Mouse (Mus musculus) mouse trophoblast stem cell (cell line): Measurements from ENCODE around the gene Rps11.
"Not testable (repeated sequence)": the region's sequence is repeated elsewhere in the genome, so short reads cannot be mapped to it uniquely, and the experiment has no call there.

Source experiments
- in situ Hi-C, 2 experiments: fragments of 300-500 bp; cut with MseI, MboI; formaldehyde crosslinking; loops; 2 replicates in 1 of 2; 3 replicates in 1 of 2; pipeline ENCODE4 v1.15.1; 2025

The Rps11 gene

GRCm38 (mm10) chr7:45154993-45155514 lies 30.8 kb upstream of the Rps11 start:
- in situ Hi-C loops, result no loop called here

DNA sequence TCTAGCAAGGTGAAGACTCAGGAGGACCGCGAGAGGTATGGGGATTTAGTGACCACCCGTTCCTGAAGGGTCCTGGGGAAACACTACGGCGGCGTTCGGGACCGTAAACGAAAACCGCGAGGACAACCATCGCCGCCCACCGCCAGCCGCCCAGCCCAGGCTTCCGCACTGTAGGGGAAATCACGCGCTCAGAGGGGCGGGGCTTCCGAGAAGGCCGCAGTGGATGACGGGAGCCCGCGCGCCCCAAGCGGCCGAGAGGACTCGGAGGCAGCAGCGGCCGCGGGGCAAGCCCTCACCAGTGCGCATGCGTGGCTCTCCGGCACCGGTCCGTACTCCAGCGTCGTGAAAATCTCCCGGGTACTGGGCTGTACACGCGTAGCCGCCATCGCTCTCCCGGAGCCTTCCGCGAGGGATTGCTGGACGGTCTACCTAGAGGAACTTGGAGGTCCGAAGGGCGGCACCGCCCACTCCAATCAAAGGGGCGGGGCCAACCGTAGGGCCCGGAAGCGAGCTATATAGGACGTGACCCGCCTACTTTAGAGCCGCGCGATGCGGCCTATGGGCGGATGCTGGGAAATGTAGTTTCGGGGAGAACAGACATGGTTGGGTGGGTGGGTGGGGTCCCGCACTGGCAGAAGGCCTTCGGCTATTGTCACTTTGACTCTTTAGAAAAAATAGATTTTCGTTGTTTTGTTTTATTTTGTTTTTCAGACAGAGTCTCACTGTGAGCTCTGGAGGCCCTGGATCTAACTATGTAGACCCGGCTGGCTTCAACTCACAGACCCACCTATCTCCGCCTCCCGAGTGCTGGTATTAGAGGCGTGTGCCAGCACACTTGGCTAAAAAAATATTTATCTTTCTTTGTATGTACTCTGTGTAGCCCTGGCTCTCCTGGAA lies 30.1 kb upstream of the Rps11 start, which contains the start of the genes Pih1d1 and Aldh16a1:
Pih1d1 (plus strand) TSS at position 208 of the 897 bp plus-strand sequence.
Aldh16a1 (minus strand) TSS at position 489 of the 897 bp plus-strand sequence.
- in situ Hi-C loops, result no loop called here

- in situ Hi-C loops, result no loop called here
These were observed 29.3 kb upstream of the Rps11 start for GRCm38 (mm10) chr7:45153586-45153985.

DNA sequence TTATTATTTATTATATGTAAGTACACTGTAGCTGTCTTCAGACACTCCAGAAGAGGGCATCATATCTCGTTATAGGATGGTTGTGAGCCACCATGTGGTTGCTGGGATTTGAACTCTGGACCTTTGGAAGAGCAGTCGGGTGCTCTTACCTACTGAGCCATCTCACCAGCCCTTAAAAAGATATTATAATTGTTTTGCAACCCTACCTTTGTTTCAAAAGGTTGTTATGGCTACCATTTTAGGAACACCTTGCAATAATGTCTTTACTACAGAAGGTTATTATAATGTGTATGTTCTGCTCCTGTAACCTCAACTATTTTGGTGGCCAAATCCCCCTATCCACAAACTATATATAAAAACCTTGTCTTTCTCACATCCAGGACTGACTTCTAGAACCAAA lies 28.8 kb upstream of the Rps11 start:
- in situ Hi-C loops, result not testable (repeated sequence)

DNA sequence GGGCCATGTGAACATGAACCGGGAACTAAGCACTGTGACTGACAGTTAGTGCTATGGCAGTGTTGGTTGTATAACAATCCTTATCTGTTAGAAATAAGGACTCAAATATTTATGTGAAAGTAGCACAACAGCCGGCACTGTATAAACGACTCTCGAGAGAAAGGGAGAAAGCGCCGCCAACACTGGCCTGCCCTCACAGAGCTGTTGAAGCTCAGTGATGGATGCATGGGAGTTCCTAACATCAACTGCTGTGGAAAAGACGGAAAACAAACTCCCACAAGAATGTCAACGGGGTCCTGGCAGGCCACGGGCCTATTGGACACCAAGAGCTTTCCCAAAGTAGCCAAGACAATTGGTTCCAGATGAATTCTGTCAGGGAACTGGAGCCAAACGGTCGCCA lies 27.1 kb upstream of the Rps11 start:
- in situ Hi-C loops, result no loop called here

- in situ Hi-C loops, result no loop called here
These were observed 26.1 kb upstream of the Rps11 start for GRCm38 (mm10) chr7:45150321-45150720.

- in situ Hi-C loops, result no loop called here
These were observed 25.3 kb upstream of the Rps11 start for GRCm38 (mm10) chr7:45149545-45149944.

DNA sequence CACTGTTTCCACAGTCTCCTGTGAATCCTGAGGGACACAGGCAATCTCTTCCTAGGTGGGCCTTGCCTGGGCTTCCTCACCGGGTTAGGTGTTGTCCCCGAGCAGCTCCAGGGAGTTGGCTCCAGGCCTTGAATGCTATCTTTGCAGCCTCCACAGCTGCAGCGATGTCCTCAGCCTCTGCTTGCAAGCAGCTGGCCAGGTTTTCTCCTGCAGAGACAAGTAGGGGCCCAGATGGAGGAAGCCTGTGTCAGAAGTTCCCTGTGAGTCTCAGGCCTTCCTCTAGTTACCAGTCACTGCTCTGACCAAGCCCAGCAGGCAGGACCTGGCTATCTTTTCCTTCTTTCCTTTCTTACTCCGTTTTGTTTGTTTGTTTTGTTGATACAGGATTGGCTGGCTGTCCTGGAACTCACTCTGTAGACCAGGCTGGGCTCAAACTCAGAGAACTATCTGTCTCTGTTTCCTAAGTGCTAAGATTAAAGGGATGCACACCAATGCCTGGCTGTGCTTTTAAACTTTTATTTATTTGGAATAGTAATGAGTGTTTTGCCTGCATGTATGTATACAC lies 24.4 kb upstream of the Rps11 start:
- in situ Hi-C loops, result no loop called here

DNA sequence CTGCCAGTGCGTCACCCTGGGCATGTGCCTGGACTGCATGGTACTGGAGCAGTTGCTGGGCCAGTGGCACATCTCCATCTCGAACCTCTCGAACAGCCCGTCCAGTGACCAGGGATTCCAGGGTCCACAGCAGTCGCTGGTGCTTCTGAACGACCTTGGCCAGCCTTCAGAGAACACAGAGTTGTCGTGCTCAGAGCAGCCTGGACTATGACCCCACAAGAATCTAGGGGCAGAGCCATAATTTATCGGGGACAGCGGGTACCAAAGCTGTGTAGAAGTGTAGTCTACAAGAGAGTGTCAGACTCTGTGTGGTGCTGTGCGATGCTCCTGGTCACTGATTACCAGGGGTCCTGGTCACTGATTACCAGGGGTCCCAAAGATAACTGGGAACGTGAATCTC lies 23.7 kb upstream of the Rps11 start:
- in situ Hi-C loops, result no loop called here

DNA sequence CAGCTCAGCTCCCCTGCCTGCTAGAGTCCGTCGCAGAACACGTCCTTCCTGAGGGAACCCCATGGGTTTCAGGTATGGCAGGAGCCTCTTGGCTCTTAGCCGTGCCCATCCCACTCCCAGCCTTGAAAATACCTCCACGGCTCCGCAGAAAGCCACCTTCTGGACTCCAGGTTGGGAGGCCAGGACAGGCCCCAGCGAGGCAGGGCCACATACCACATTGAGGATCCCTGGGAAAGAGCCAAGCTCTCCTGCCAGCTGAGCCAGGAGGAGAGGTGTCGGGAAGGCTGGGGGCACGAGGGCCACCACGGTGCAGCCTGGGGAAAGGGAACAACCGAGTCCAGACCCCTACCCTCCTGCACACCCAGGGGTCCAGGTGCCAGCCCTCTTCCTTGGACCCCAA lies 23.0 kb upstream of the Rps11 start:
- in situ Hi-C loops, result no loop called here

DNA sequence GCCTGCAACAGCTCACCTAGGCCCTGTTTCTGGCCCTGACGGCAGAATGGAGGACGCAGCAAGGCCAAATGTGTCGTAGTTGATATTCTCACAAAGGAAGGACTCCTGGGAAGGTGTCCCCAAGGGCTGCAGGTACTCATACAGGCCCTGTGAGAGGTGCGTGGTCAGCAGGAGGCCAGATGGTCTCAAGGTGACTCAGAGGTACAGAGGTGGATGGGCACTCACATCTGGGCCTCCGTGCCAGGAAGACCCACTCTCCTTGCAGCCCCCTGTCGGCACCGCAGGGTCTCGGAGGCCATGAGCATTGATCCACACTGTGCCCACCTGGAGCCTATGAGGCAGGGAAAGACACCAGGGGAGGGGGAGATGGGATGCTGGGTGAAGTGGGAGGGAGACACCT lies 21.2 kb upstream of the Rps11 start:
- in situ Hi-C loops, result no loop called here

DNA sequence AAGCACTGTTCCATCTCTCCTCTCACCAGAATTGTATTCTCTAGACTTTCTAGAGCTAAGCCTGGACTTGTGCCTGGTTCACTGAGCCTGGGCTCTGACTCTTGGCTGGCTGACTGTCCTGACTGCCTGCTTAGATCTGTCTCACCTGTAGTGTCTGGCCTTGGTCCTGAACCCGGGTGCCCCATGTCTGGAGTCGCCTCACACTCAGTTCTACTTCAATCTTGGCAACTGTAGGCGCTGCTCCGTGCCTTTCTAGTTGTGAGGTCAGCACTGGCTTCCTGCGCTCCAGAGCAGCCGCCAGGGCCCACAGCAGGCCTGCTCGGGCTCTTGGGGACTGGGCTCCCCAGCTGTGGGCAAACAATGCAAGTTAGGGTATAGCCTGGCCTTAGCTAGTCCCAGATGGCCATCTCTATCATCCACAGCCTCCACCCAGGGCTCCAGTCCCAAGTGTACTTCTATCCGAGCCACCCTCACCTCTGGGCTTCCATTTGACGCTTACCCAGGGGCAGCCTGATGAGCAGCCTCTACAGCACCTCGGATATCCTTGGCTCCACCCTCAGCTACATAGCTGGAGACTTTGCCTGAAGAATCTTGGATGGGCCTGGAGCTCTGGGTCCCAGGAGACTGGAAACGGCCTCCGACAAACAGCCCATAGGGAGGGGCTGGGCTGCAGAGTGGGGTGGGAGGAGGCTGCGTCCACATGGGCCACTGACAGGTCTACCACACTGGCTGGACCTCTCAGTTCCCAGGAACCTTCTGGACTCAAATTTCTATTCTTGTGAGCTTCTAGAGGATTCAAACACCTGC lies 20.3 kb upstream of the Rps11 start:
- in situ Hi-C loops, result no loop called here

GRCm38 (mm10) chr7:45141914-45142313 lies 17.7 kb upstream of the Rps11 start:
- in situ Hi-C loops, result no loop called here

DNA sequence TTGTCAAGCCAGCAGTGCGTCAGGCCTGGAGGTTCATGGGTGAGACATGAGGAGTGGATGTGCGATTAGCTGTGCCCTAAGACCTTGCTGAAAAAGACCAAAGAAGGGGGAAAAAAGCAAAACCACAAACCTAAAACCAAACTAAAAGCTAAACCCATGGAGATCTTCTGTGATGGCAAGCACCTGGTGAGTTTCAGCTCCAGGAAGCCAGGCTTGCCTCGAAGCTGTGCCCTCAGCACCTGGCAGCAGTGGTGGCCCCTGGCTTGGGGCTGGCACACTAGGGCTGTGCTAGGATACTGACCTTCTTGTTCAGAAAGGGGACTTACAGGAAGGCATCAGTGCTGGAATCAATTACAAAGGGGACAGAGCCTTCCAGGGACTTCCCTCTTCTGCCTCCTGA lies 17.1 kb upstream of the Rps11 start:
- in situ Hi-C loops, result no loop called here

DNA sequence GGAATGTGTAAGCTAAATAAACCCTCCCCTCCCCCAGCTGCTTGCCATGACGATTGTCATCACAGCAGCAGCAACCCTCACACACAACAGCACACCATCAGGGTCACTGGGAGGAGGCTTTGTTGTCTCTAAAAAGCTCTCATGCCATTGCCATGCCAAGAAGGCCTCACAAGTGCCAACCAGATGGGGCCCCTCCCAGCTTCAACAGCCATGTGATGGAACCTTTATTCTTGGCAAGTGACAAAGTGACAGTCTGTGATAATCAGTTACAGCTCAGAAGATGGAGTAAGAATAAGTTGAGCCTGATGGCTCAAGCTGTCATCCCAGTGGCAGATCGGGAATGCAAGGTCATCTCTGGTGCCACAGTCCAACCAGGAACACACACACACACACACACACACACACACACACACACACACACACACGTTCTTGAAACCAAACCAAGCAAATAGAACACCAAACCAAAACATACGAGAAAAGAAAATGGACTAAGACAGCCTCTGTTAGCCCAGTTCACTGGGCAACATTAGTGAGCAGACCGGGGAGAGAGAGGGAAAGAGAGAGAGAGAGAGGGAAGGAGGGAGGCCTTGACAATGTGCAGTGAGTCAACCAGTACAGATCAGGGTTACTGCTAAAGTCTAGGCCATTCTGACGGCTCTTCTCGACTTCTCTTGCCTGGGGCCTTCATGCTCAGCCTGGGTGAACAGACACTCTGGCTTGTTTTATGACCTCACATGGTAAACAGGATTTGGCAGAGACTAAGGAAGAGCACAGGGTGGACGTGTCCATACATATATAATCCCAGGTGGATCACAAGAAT lies 15.9 kb upstream of the Rps11 start:
- in situ Hi-C loops, result no loop called here

DNA sequence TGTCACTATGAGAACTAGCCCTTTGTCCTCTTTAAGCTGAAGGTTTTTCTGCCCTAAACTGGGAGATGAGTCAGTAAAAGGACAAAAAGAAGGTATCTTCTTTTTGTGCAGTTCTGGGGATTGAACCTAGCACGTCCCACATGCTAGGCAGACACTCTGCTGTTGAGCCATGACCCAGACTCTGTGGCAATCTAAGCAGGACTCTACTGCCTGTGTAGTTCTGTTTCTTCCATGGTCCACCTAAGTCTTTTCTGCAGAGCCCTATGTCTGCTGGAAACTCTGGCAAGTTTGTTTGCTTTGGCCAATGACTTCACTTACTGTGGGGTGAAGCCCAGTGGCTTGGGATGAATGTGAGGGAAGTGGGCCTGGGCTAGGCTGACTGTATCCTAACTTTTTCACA lies 14.2 kb upstream of the Rps11 start:
- in situ Hi-C loops, result no loop called here

DNA sequence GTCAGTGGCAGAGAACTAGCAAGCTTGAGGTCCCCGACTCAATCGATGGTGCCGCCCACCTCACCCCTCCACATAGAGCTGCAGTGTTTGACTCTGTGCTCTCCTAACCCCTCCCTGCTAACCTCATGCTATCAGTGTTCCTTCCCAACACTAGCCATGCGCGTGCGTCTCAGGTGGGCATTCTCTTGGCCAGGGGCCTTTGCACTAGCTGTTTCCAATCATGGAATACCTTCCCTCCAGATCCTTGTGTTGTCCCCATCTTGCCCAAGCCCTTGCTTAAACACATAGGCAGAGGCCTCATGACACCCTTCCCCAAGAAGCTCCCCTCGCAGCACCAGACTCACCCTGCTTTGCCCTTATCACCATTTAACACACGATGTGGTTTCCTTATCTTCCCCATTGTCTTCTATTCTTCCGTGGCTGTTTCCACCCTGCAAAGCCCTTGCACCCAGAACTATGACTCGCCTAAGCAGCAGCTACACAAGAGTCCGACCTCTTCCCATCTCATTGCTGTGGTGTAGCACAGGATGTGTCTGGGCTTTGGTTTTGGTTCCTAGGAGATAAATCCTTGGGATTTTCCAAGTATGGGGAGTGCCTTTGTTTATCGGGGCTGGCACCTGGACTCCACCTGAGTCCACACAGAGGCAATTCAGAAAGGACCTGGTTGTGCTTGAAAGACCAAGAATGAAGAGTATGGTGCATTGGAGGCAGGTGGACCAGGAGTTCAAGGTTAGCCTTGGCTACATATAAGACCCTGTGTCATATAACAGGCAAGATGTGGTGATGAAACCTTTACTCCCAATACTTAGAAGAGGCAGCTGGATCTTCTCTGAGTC lies 13.2 kb upstream of the Rps11 start:
- in situ Hi-C loops, result no loop called here

- in situ Hi-C loops, result no loop called here
These were observed 11.8 kb upstream of the Rps11 start, which contains the start of the genes Gm45713 and Flt3l for GRCm38 (mm10) chr7:45135993-45136567. Gene Gm45713, minus strand, starts transcription at chr7:45136231. Gene Flt3l, minus strand, starts transcription at chr7:45136432.

DNA sequence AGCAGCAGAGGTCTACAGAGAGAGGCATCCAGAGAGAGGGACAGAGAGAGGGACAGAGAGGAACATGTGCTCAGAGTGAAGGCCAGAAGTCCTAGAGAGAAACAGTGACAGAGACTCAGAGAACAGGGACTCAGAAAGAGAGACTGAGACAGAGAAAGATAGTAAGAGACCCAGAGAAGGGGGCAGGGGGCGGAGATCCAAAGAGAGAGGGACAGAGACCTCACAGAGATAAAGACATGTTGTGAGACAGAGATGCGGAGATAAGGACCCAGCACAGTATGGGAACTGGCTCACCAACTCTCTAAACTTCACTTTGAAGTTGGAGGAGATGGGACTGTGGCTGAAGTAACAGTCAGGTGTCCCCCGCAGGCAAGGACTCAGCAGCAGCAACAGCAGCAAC lies 11.1 kb upstream of the Rps11 start:
- in situ Hi-C loops, result no loop called here

DNA sequence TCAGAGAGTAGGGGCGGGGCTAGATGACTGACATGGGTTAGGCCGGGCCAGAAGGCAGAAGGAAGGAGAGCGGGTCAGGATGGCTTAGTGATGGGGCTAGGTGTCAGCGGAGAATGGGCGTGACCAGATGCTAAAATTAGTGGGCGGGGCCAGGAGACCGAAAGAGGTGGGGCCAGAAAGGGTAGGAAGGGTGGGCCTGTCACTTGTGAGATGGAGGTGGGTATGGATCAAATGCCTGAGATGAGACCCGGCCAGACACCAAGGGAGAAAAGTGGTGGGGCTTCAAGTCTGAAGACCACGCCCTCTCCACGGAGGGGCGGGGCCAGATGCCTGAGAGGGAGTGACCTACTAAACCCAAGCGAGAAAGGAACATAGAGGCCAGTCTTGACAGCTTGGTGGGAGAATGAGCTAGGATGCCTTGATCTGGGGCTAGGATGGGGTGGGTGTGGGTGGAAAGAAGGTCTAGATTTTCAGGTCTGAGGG lies 10.3 kb upstream of the Rps11 start:
- in situ Hi-C loops, result no loop called here
